Mouse (Mus musculus): ENCODE results near the gene Lpp. TPM values are rescaled to one million over a fixed set of nuclear protein-coding genes. Genes with fewer than 3 reads are reported as not detected.

Gene Lpp
- polyA plus RNA-seq, 1 experiment from 2014 or later: 12.2 TPM

- Histone ChIP-seq H3K4me3 (replicated peaks; ENCODE audit: low read length) (no peak overlapping the region), H3K36me3 (ENCODE audit: control insufficient read depth, insufficient read depth) (no peaks in the 10 kb centered on the region), H3K4me2 (ENCODE audit: low read length) (no peak overlapping the region), H3K27ac (ENCODE audit: low read length) (no peak overlapping the region), H3K9me3 (ENCODE audit: control insufficient read depth, low read length) (no peaks in the 10 kb centered on the region), H3K4me1 (replicated peaks; ENCODE audit: control insufficient read depth, insufficient read depth, low read length) (no peaks in the 10 kb centered on the region), H3K27me3 (replicated peaks; ENCODE audit: control insufficient read depth, insufficient read depth, low read length) (no peaks in the 10 kb centered on the region; the same call in 1 of the 2 replicates), H3K9ac (replicated peaks; ENCODE audit: low read depth, low read length) (no peak overlapping the region)
- WGBS: 100% methylated on average over 1 of the region's 1 CpGs
- 0 out of 2 replicates have a peak, but pooled peaks have one; percentile 20 for ATAC-seq
These were observed 412.8 kb downstream of the Lpp start for GRCm38 (mm10) chr16:24806093-24806492.

GRCm38 (mm10) chr16:24807565-24807964, 414.3 kb downstream of the Lpp start:
- ATAC-seq: no peak
- H3K36me3 ChIP-seq (ENCODE audit: control insufficient read depth, insufficient read depth): no peaks in the 10 kb centered on the region
- no peak overlapping the region for H3K4me3 ChIP-seq (replicated peaks; ENCODE audit: low read length)
- no peak overlapping the region for H3K4me2 ChIP-seq (ENCODE audit: low read length)
- no peaks in the 10 kb centered on the region for H3K9me3 ChIP-seq (ENCODE audit: control insufficient read depth, low read length)
- H3K9ac ChIP-seq (replicated peaks; ENCODE audit: low read depth, low read length): no peak overlapping the region
- 69% methylated on average over 4 of the region's 4 CpGs for WGBS
- no peaks in the 10 kb centered on the region; the same call in 1 of the 2 replicates for H3K27me3 ChIP-seq (replicated peaks; ENCODE audit: control insufficient read depth, insufficient read depth, low read length)
- H3K4me1 ChIP-seq (replicated peaks; ENCODE audit: control insufficient read depth, insufficient read depth, low read length): no peaks in the 10 kb centered on the region
- H3K27ac ChIP-seq (ENCODE audit: low read length): no peak overlapping the region

- Histone ChIP-seq H3K27me3 (replicated peaks; ENCODE audit: control insufficient read depth, insufficient read depth, low read length) (no peaks in the 10 kb centered on the region; the same call in 1 of the 2 replicates), H3K4me1 (replicated peaks; ENCODE audit: control insufficient read depth, insufficient read depth, low read length) (no peaks in the 10 kb centered on the region), H3K9me3 (ENCODE audit: control insufficient read depth, low read length) (no peaks in the 10 kb centered on the region), H3K4me2 (ENCODE audit: low read length) (no peak overlapping the region), H3K4me3 (replicated peaks; ENCODE audit: low read length) (no peak overlapping the region), H3K9ac (replicated peaks; ENCODE audit: low read depth, low read length) (no peak overlapping the region), H3K27ac (ENCODE audit: low read length) (no peak overlapping the region), H3K36me3 (ENCODE audit: control insufficient read depth, insufficient read depth) (no peaks in the 10 kb centered on the region)
- 72% methylated on average over 6 of the region's 6 CpGs for WGBS
- ATAC-seq: peak; percentile 69; the same call in 1 of the 2 replicates
These were observed 416.5 kb downstream of the Lpp start for GRCm38 (mm10) chr16:24809811-24810210.

GRCm38 (mm10) chr16:24816621-24817020, 423.3 kb downstream of the Lpp start:
- Histone ChIP-seq H3K4me2 (ENCODE audit: low read length) (no peak overlapping the region), H3K4me1 (replicated peaks; ENCODE audit: control insufficient read depth, insufficient read depth, low read length) (no peaks in the 10 kb centered on the region), H3K27me3 (replicated peaks; ENCODE audit: control insufficient read depth, insufficient read depth, low read length) (no peaks in the 10 kb centered on the region), H3K27ac (ENCODE audit: low read length) (no peak overlapping the region), H3K4me3 (replicated peaks; ENCODE audit: low read length) (no peak overlapping the region), H3K9ac (replicated peaks; ENCODE audit: low read depth, low read length) (no peak overlapping the region), H3K9me3 (ENCODE audit: control insufficient read depth, low read length) (no peaks in the 10 kb centered on the region), H3K36me3 (ENCODE audit: control insufficient read depth, insufficient read depth) (no peaks in the 10 kb centered on the region)
- no peak for ATAC-seq
- WGBS: 77% methylated on average over 3 of the region's 3 CpGs

- no peak overlapping the region for H3K4me3 ChIP-seq (replicated peaks; ENCODE audit: low read length)
- no peaks in the 10 kb centered on the region for H3K4me1 ChIP-seq (replicated peaks; ENCODE audit: control insufficient read depth, insufficient read depth, low read length)
- no peak overlapping the region for H3K27ac ChIP-seq (ENCODE audit: low read length)
- no peak overlapping the region for H3K4me2 ChIP-seq (ENCODE audit: low read length)
- no peaks in the 10 kb centered on the region for H3K27me3 ChIP-seq (replicated peaks; ENCODE audit: control insufficient read depth, insufficient read depth, low read length)
- no peak for ATAC-seq
- no peak overlapping the region for H3K9ac ChIP-seq (replicated peaks; ENCODE audit: low read depth, low read length)
- H3K36me3 ChIP-seq (ENCODE audit: control insufficient read depth, insufficient read depth): no peaks in the 10 kb centered on the region
- no peaks in the 10 kb centered on the region for H3K9me3 ChIP-seq (ENCODE audit: control insufficient read depth, low read length)
- 97% methylated on average over 3 of the region's 3 CpGs for WGBS
These were observed 424.1 kb downstream of the Lpp start for GRCm38 (mm10) chr16:24817381-24817780.

GRCm38 (mm10) chr16:24819127-24819526, 425.8 kb downstream of the Lpp start:
- no peak for ATAC-seq
- H3K4me2 ChIP-seq (ENCODE audit: low read length): no peak overlapping the region
- 62% methylated on average over 4 of the region's 4 CpGs for WGBS
- H3K4me1 ChIP-seq (replicated peaks; ENCODE audit: control insufficient read depth, insufficient read depth, low read length): no peaks in the 10 kb centered on the region
- H3K36me3 ChIP-seq (ENCODE audit: control insufficient read depth, insufficient read depth): no peaks in the 10 kb centered on the region
- no peak overlapping the region for H3K4me3 ChIP-seq (replicated peaks; ENCODE audit: low read length)
- H3K27ac ChIP-seq (ENCODE audit: low read length): peak overlapping the region; percentile 13; the same call in 1 of the 2 replicates
- no peaks in the 10 kb centered on the region for H3K9me3 ChIP-seq (ENCODE audit: control insufficient read depth, low read length)
- H3K27me3 ChIP-seq (replicated peaks; ENCODE audit: control insufficient read depth, insufficient read depth, low read length): no peaks in the 10 kb centered on the region
- H3K9ac ChIP-seq (replicated peaks; ENCODE audit: low read depth, low read length): no peak overlapping the region

- H3K9ac ChIP-seq (replicated peaks; ENCODE audit: low read depth, low read length): no peak overlapping the region
- no peaks in the 10 kb centered on the region for H3K27me3 ChIP-seq (replicated peaks; ENCODE audit: control insufficient read depth, insufficient read depth, low read length)
- ATAC-seq: no peak
- H3K4me3 ChIP-seq (replicated peaks; ENCODE audit: low read length): no peak overlapping the region
- no peak overlapping the region for H3K4me2 ChIP-seq (ENCODE audit: low read length)
- WGBS: 90% methylated on average over 5 of the region's 5 CpGs
- H3K4me1 ChIP-seq (replicated peaks; ENCODE audit: control insufficient read depth, insufficient read depth, low read length): no peaks in the 10 kb centered on the region
- no peaks in the 10 kb centered on the region for H3K9me3 ChIP-seq (ENCODE audit: control insufficient read depth, low read length)
- no peaks in the 10 kb centered on the region for H3K36me3 ChIP-seq (ENCODE audit: control insufficient read depth, insufficient read depth)
- H3K27ac ChIP-seq (ENCODE audit: low read length): no peak overlapping the region
These were observed 429.0 kb downstream of the Lpp start for GRCm38 (mm10) chr16:24822182-24822875.

GRCm38 (mm10) chr16:24822918-24823317, 429.6 kb downstream of the Lpp start:
- no peaks in the 10 kb centered on the region for H3K4me1 ChIP-seq (replicated peaks; ENCODE audit: control insufficient read depth, insufficient read depth, low read length)
- H3K9ac ChIP-seq (replicated peaks; ENCODE audit: low read depth, low read length): no peak overlapping the region
- 80% methylated on average over 1 of the region's 1 CpGs for WGBS
- no peaks in the 10 kb centered on the region for H3K9me3 ChIP-seq (ENCODE audit: control insufficient read depth, low read length)
- no peak overlapping the region for H3K27ac ChIP-seq (ENCODE audit: low read length)
- no peaks in the 10 kb centered on the region for H3K27me3 ChIP-seq (replicated peaks; ENCODE audit: control insufficient read depth, insufficient read depth, low read length)
- no peak overlapping the region for H3K4me2 ChIP-seq (ENCODE audit: low read length)
- no peak for ATAC-seq
- no peak overlapping the region for H3K4me3 ChIP-seq (replicated peaks; ENCODE audit: low read length)
- no peaks in the 10 kb centered on the region for H3K36me3 ChIP-seq (ENCODE audit: control insufficient read depth, insufficient read depth)

GRCm38 (mm10) chr16:24826390-24826789, 433.1 kb downstream of the Lpp start:
- Histone ChIP-seq H3K27me3 (replicated peaks; ENCODE audit: control insufficient read depth, insufficient read depth, low read length) (no peaks in the 10 kb centered on the region), H3K36me3 (ENCODE audit: control insufficient read depth, insufficient read depth) (no peaks in the 10 kb centered on the region), H3K4me2 (ENCODE audit: low read length) (no peak overlapping the region), H3K9me3 (ENCODE audit: control insufficient read depth, low read length) (no peaks in the 10 kb centered on the region), H3K27ac (ENCODE audit: low read length) (no peak overlapping the region), H3K4me3 (replicated peaks; ENCODE audit: low read length) (no peak overlapping the region), H3K9ac (replicated peaks; ENCODE audit: low read depth, low read length) (no peak overlapping the region), H3K4me1 (replicated peaks; ENCODE audit: control insufficient read depth, insufficient read depth, low read length) (no peaks in the 10 kb centered on the region)
- WGBS: 98% methylated on average over 4 of the region's 4 CpGs
- ATAC-seq: no peak
